Mouse (Mus musculus) thymus, postnatal 14 days (tissue): ENCODE data around the gene D430019H16Rik.
A peak's percentile ranks its signal among the peaks of the same experiment; 100 is the strongest.

Experiments used
- DNase-seq: peaks from one replicate; pipeline ENCODE4 v3.0.0; 2021

Gene D430019H16Rik

DNA sequence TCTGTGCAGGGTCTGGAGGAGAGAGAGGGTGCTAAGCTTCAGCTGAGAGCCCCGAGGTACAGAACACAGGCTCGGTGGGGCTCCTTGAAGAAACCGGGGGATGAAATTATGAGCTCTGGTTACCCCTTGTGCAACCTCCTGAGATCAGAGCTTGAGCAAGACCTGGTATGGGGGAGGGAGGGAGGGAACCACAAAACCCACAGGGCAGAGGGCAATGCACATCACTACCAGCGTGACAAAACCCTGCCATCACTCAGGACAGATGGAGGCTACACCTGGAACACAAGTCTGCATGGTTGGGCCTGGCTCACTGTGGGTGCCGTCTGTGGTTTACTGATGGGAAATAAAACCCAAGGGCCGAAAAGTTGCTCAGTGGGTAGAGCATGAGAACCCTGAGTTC is 37.1 kb downstream of the D430019H16Rik start:
- no peak for DNase-seq

DNA sequence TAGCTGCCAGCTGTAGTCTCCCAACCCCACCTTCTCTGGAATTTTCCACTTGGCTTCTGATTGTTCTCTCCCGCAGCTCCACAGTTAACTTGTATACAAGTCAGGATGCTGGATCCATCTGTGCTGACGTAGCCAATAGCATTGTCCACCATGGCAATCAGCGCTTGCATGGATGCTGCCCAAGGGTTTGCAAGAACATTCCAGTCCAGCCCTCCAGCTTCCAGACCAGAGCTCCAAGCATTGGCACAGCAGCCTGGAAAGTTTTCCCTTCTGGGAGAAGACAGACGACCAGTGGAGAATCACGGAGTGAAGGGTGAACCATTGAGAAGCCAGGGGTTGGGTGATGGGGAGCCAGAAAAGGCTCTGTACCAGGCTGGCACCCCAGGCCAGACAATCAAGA is 41.1 kb downstream of the D430019H16Rik start:
- no peak for DNase-seq

DNA sequence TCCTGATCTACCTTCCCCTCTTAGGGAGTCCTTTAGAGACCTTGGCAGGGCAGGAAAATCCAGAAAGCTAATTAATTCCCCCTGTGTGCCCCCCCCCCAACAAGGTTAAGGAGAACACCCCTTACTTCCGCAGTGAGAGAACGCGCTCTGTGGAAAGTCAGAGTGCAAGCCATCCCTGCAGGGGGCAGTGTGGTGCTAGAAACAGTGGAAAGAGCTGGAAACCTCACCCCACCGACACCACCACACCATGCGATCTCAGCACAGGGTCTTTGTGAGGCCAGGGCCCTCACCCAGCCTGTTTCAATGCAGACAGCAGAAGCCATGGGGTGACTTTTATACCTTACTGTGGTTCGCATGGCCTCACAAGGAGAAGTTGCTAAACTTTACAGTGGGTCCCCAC is 44.2 kb downstream of the D430019H16Rik start:
- peak; percentile 62 for DNase-seq

DNA sequence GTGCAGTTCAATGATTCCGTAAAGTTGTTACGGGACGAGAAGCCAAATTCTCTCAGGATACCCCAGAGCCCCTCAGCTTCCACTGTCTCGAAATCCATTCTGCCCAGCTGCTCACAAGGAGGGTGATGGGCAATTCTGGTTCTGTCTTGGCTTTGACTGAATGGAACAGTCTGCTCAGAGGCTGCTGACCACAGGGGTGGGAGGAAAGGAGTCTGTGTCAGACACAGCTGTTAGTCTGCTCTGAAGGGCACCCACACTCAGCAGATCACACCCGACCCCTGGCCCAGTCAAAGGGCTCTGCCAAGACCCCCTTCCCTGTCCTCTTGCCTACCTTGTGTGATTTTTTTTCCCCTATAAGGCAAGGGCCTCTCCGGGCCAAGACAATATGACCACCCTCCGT is 44.8 kb downstream of the D430019H16Rik start:
- no peak for DNase-seq

DNA sequence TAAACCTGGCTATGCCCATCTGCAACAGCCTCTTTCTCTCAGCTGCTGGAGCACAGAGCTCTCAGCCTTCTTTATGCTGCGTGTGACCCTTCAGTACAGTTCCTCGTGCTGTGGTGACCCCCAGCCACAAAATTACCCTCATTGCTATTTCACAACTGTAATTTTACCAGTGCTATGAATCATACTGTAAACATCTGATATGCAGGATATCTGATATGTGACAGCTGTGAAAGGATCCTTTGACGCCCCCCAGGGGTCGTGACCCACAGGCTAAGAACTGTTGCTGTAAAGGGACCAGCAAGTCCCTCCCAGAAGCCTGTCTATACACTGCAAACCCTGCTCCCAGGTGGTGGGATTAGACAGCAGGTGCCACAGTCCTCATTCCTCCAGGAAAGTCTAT is 45.2 kb downstream of the D430019H16Rik start:
- no peak for DNase-seq

DNA sequence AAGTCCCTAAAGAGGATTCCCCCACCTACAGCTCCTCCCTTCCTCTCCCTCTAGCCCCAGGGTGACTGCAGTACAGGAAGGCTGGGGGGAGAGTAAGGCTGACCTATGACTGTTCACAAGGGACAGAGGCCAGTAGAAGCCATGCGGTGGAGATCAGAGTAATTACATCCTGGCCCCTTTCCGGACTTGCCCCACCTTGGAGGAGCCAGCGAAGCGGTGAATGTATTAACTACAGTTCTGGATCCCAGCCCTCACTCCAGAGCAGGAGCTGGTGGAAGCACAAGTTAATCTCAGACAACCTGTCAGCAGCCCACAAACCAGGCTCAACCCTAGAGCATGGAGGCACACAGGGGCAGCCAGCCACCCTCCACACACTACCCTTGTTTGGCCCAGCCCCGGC is 47.3 kb downstream of the D430019H16Rik start:
- DNase-seq = no peak

DNA sequence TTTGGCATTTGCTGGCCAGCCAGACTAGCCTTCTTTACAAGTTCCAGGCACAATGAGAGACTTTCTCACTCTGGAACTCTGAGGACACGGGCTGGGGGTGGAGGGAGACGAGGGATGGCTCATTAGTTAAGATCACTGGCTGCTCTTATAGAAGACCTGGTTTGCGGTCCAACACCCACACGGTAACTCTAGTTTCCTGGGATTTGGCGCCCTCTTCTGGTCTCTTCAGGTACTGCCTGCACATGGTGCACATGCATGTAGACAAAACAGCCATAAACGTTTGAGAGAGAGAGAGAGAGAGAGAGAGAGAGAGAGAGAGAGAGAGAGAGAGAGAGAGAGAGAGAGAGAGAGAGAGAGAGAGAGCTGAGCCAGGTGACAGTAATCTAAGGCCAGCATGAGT is 51.1 kb downstream of the D430019H16Rik start:
- DNase-seq = peak; percentile 29

DNA sequence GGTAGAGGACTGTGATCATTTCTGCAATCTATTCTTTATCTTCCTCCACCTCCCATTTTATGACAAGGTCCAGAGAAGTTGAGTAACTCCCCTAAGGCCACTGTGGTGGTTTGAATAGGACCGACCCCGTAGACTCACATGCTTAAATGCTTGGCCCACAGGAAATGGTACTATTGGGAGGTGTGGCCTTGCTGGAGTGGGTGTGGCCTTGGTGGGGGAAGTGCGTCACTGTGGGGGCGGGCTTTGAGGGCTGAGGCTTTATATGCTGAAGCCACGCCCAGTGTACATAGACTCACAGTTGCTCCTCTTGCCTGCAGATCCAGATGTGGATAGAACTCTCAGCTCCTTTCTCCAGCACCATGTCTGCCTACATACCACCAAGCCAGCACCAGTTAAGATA is 57.5 kb downstream of the D430019H16Rik start:
- no peak for DNase-seq

DNA sequence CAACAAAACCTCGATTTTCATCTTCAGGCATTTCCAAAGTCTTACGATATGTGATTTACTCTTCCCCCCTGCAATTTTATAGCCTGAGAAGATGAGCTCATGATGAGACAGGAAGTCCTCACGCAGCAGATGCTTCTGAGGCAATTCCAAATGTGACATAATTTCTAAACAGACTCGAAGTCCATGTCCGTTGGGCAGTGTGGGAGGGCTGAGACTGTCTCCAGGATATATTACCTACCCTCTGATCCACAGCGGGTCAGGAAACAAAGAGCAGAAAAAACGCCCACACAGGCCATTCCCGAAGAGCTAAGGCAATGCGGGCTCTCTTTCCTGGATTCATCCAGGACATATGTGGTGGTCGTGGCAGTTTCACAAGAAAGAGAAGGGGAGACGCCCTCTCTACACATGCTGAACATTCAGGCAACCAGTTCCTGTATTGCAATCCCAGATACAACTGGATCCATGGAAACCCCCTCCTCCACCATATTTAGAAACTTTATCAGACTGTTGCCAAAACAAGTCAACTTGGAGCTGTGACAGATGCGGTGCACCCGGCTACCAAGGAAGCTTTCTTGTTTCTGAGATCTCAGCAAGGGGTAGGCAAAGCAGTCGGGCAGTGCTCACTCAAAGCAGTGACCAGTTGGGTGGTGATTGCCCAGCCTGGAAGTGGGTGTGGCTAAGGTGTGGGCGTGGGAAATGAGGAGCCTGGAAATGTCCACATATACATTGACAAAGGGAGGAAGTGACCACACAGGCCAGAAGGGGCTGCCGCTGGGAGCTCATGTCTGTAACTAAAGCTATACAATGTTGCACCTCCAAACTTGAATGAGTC is 58.2 kb downstream of the D430019H16Rik start:
- no peak for DNase-seq

DNA sequence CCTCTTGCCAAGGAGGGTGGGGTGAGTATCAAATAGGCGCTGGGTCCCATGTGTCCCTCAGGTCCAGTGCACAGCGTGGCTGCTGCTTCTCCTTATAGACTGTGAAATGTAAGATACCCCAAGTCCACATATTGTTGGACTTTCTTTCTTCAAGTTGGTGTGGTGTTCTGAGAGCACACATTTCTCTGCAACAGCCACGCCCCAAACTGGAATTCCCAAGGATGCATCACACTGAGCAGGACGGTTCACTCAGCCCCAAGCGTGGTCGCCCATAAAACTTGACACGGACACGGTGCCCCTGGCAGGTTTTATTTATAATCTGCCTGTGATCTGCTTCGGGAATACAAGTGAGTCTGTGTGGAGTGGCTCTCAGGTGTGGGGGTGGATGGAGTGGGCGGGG is 60.5 kb downstream of the D430019H16Rik start:
- DNase-seq = no peak

DNA sequence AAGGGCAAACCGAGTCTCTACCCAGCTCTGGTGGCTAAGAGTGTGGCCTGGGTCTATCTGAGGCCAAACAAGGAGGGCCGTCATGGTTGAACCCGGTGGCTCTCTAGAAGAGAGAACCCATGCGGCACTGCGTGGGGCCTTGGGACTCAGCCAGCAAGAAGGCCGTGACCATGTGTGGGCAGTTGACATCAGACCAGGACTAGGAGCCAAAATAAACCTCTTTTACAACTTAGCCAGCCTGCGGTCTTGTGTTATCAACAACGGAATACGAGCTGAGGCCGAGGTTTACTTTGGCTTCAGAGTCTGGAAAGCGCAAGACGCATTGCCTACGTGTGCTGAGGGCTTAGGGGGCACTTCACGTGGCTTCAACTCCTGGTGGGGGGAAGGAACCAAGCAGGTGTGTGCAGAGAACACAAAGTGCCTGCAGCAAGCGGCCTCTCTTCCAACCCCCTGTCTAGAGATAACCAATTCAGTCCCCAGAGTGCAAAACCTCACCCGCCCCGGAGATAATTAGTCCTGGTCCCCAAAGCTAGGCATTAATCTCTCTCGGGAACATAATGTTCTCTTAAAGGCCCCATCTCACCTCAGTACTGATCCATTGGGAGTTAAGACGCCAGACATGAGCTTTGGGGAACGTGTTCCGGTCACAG is 63.5 kb downstream of the D430019H16Rik start:
- DNase-seq = no peak

DNA sequence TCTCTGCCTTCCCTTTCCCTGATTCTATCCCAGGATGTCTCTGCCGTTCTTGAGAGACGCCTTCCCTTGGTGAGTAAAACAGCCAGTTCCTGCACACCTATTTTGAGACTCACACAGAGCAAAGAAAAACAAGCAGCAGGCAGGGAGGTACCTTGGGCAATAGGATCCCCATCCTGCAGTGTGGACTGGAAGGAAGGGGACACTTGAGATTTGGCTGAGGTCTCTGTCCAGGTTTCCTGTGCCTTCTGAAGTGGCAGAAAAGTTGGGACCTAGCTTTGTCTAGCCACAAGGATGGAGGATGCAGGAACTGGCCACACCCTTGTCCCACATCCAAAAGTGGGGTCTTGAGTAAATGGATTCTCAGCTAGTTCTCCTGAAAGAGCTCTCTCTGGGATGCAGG is 66.2 kb downstream of the D430019H16Rik start:
- DNase-seq = no peak

DNA sequence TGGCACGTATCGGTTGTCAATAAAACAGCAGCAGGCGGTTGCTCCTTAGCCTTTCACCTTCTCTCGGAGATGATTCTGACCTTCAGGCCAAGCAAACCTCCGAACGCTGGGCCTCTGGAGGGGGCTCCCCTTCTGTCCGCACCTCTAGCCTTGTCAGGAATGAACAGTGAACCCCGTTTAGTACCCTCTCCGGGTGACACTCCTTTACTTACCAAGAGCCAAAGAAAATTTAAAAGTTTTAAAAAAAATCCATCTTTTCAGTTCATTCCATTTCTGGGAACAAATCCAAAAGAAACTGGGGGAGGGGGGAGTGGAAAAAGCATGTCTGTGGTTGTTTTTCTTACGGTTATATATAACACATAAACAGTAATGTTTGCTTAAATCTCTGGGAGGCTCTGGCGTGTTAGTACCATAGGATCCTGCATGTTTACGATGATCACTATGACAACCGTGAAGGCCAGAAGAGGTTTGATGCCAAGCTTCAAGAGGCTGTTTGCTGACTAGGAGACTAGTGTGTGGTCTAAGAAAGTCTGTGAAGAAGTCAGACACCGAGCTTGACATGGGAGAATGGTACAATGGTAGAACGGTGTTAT is 67.6 kb downstream of the D430019H16Rik start:
- no peak for DNase-seq

DNA sequence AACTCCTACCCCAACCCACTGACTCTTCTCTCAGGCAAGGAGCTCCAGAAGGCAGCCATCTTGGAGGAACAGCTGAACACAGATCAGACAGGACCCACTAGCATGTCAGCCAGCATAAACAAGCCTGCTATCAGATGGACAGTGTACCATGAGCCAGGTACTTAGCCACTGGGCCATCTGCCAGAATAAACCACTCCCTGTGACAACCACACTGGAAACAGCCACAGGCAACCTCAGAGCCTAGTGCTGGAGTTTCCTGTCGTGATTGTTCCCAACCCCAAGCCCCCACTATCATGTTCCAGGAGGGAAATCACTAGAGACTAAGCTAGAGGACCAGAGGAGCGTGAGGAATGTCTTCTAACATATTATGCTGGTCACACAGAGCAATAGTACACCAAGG is 70.1 kb downstream of the D430019H16Rik start:
- DNase-seq = no peak

DNA sequence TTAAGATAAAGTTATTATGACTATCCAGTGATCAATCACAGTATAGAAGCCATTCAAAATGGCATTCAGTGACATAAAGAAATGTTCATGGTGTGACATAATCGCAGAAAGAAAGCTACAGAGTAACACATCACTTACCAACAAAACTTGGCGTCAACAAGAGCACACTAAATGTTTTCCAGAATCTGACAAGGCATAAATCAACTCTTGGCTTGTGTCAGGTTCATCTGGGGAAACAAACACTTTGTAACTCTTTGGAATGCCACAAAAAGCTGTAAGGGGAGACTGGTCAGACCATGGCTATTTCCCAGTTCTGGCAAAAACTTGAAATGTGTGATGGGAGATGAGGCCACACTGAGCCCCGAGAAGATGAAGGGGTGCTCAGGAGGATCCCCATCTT is 72.5 kb downstream of the D430019H16Rik start:
- no peak for DNase-seq

DNA sequence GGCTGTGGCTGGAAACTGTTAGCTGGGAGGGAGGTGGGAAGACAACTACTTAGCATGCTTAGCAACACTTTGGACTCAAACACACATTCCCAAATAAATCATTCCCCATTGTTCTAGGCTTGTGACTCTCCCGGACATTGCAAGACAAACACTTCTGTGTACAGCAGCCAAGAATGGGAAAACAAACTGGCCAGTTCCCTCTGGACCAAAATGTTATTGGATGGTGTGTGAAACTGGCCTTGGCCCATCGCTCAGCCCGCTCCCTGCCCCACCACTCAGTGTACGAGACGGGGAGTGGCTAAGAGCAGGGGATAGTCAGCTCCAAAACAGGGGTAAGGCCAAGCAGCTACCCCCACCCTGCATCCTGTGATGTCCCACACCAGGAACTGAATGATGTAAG is 73.2 kb downstream of the D430019H16Rik start:
- no peak for DNase-seq

DNA sequence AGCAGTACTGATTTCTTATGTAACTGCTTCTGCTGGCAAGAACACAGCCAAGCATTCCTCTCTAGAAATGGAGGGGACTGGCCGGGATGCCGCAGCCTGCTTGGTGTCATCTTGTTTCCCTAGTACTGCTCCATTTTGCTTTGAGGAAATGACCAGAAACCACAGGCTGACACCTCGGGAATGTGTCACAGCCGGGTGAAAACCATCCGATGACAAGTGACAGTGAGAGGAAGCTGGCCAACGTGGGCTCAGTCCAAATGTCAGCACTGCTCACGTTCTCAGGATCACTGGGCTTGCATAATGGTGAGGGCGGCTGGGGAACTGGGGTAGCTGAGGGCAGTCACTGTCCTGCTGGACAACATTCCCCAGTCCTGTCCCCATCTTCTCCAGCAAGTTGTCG is 75.9 kb downstream of the D430019H16Rik start:
- DNase-seq = no peak

DNA sequence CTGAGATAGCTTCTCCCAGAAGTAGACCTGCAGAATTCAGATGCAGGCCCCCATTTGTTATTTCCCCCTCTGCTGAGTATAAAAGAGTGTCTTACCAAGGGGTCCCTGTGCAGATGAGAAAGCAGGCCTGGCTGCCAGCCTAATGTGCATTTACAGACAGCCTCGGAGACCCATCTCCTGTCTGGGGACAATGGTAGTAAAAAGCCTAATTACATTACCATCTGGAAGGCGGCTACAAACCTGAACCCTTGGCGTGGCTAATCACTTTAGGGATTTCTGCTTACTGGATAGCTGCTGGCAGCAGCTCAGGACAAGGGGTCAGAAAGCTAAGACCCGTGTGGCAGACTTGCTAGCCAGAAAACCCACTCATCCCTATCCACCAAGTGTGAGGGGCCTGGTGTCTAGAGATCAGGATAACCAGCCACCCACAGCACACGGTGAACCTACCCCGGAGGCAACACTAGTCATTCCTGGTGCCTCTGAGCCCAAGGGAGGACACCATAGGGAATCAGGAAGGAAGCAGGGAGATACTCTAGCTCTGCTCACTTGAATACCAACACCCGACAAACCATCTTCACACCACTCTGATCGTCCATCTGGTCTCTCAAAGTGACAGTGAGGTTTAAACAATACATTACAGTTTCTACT is 78.2 kb downstream of the D430019H16Rik start:
- no peak for DNase-seq

DNA sequence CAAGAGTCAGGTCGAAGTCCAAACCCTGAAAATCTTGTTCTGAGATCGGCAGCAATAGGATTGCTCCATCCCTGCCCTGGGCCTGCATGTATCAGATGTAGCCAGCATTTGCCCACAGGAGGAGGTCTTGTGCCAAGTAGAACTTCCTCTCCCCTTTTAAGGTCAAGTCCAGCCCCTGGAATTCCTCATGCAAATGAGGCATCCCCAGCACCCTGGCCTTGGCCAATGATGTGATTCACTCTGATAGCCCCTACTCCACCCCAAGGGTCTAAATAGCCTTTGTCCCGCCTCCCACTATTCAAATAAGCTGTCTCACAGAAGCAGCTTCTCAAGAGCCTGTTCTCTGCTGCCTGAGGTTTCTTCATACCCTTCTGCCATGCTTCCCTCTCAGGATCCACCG is 81.2 kb downstream of the D430019H16Rik start:
- DNase-seq = no peak

DNA sequence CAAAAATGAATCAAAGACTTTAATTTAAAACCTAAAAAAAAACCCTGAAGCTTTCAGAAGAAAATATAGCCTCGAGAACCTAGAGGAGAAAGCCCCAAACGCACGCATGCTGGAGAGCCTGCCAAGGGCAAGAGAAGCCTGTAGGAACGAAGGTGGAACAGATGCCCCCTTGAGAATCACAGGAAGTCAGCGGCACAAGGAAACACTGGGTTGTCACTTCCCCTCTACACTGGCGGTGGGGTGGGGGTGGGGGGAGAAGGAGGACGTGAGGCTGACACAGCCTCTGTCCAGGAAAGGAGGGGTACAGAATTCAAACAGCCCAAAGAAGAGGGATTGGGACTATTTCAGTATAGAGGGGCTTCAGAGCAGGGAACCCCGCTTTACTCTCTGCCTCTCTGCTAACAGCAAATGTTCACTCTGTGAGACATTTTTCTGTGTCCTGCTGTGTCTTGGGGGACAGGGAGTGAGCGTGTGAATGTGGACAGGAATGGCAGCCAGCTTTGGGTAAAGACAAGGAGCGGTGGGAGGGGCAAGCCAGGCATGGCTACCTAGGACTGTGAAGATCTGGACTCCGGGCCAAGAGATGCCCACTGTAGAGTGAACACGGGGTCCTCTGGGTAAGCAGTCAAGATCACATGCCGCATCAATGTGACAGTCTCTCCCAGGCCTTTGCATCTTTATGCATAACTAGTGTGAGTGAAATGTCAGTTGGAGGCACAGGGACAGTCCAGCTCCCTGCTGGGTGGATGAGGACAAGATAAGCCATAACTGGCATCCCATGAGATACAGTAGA is 82.5 kb downstream of the D430019H16Rik start:
- no peak for DNase-seq

DNA sequence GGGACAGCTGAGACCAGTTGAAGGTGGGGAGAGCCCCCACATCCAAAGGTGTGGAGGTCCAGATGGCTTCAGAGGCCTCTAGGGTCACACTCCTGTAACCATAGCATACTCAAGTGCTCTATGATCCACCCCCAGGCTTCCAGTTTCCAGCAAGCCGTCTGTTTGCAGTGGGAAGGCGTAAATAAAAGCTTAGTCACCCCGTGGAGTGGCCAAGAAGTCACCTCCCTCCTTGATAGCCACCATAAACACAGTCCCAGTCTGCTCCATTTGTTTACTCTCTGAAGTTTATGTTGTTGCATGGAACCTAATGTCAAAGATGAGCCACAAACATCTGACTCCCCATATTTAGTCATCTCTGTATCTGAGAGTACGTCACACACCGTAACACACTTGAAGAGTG is 83.5 kb downstream of the D430019H16Rik start:
- DNase-seq = no peak

DNA sequence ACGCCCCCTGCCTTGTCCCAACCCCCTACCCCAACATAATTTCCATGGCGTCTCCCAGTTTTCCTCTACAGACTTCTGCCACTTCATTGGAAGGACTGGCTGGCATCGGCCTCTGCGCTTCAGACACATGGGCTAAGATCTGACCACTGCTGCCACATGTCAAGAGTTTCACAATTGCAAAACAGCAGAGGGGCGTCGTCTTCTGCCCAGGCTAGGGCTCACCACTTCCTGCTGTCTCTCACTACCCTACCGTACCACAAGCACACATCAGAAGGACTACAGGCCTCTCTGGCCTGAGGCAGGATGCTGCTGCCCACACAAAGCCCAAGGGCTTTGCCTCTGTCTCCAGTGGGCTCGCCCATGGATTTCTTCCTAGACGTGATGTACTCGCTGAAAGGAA is 86.0 kb downstream of the D430019H16Rik start:
- DNase-seq = no peak
